Mouse (Mus musculus) ES-E14 (cell line): ENCODE data around the gene Slc4a10.

Experiments
- CHD2 ChIP-seq: IDR thresholded peaks from 2 replicates; pipeline ENCODE4 v1.6.1; 2014; ENCODE audit warnings: mild to moderate bottlenecking, low read depth, low read length, inconsistent platforms
- MAFK ChIP-seq: IDR thresholded peaks from 2 replicates; pipeline ENCODE4 v1.6.1; 2014; ENCODE audit warnings: mild to moderate bottlenecking, low read depth, low read length, inconsistent platforms; ENCODE audit not compliant: insufficient read depth

DNA sequence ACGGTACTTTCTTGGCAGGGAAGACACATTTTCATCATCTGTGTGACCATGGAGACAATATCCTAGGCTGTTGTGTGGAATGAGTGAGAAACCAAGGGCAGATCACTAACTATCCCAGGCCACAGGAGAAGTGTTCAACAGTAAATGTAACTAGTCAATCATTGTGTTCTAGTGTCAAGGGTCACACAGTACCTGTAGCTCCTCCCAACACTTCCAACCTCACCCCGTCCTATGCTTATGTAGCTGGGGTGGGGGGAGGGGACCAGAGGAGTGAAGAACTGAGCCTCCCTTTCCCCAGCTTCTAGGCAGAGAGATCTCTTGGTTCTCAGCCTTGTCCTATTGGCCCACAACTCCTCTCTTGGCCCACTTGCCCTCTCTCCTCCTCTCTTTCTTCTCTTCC lies 323.8 kb downstream of the Slc4a10 start:
- TF ChIP-seq MAFK: no peak
- no peak for TF ChIP-seq CHD2
